Mouse (Mus musculus): ENCODE measurements around the gene Fam117a. TPM values are rescaled to one million over a fixed set of nuclear protein-coding genes. Genes with fewer than 3 reads are reported as not detected.

Fam117a gene
- polyA plus RNA-seq, 1 experiment from 2014 or later: 19.2 TPM

DNA sequence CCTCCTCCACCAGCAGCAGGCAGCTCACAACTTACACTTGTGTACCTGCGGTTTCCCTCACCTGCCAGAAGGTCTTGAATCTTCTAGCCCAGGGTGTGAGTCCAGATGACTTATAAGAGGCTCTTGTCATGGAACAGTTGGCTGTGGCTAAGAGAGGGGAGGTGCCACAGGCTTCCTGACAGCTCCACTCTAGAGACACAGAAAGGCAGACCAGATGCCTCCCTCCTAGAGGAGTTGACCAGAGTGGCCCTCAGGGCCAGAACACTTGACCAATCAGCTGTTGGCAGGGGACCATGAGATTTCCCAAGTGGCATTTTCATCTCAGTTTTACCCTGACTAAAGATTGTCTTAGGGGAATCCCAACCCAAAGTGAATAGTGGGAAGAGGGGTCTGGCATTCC, 44.3 kb downstream of the Fam117a start:
- no peak overlapping the region for H3K4me2 ChIP-seq
- no peaks in the 10 kb centered on the region for H3K9me3 ChIP-seq
- H3K4me1 ChIP-seq (replicated peaks): peaks cover 7% of the 10 kb centered on the region
- no peaks in the 10 kb centered on the region for H3K27me3 ChIP-seq
- 82% methylated on average over 1 of the region's 1 CpGs for WGBS
- H3K4me3 ChIP-seq (replicated peaks): no peak overlapping the region
- ATAC-seq (ENCODE audit: insufficient number of reproducible peaks, insufficient read depth, low FRiP score, low TSS enrichment, low read depth): no peak
- H3K36me3 ChIP-seq: peaks cover 58% of the 10 kb centered on the region
- no peak overlapping the region for H3K27ac ChIP-seq
- no peak overlapping the region for H3K9ac ChIP-seq (replicated peaks)

- Histone ChIP-seq H3K4me3 (replicated peaks) (no peak overlapping the region), H3K9me3 (no peaks in the 10 kb centered on the region), H3K4me1 (replicated peaks) (peaks cover 13% of the 10 kb centered on the region), H3K27ac (no peak overlapping the region), H3K27me3 (no peaks in the 10 kb centered on the region), H3K4me2 (no peak overlapping the region), H3K9ac (replicated peaks) (no peak overlapping the region), H3K36me3 (peaks cover 58% of the 10 kb centered on the region)
- 81% methylated on average over 5 of the region's 5 CpGs for WGBS
- ATAC-seq (ENCODE audit: insufficient number of reproducible peaks, insufficient read depth, low FRiP score, low TSS enrichment, low read depth): no peak
Observed at GRCm38 (mm10) chr11:95383331-95383986, 46.6 kb downstream of the Fam117a start.

- Histone ChIP-seq H3K36me3 (peaks cover 58% of the 10 kb centered on the region), H3K4me1 (replicated peaks) (peaks cover 13% of the 10 kb centered on the region), H3K4me3 (replicated peaks) (peak overlapping the region; percentile 85), H3K27ac (no peak overlapping the region), H3K9ac (replicated peaks) (no peak overlapping the region), H3K27me3 (no peaks in the 10 kb centered on the region), H3K4me2 (peak overlapping the region; percentile 42), H3K9me3 (no peaks in the 10 kb centered on the region)
- 40% methylated on average over 9 of the region's 9 CpGs for WGBS
- ATAC-seq (ENCODE audit: insufficient number of reproducible peaks, insufficient read depth, low FRiP score, low TSS enrichment, low read depth): no peak; the same call in 1 of the 2 replicates
Observed at GRCm38 (mm10) chr11:95384004-95384318, 47.1 kb downstream of the Fam117a start.

- WGBS: under 1% methylated on average over 42 of the region's 42 CpGs
- Histone ChIP-seq H3K4me1 (replicated peaks) (peaks cover 13% of the 10 kb centered on the region), H3K27me3 (no peaks in the 10 kb centered on the region), H3K9me3 (no peaks in the 10 kb centered on the region), H3K4me2 (peak within 1 kb of the TSS; percentile 62), H3K27ac (peak within 1 kb of the TSS; percentile 74), H3K36me3 (peaks cover 61% of the 10 kb centered on the region), H3K9ac (replicated peaks) (peak within 1 kb of the TSS; percentile 77), H3K4me3 (replicated peaks) (peak within 1 kb of the TSS; percentile 85)
- ATAC-seq (ENCODE audit: insufficient number of reproducible peaks, insufficient read depth, low FRiP score, low TSS enrichment, low read depth): peak; percentile 86
Observed at GRCm38 (mm10) chr11:95384319-95384972, 47.6 kb downstream of the Fam117a start, which contains the start of gene Slc35b1. Slc35b1 (plus strand) TSS chr11:95384692.

- no peak for ATAC-seq (ENCODE audit: insufficient number of reproducible peaks, insufficient read depth, low FRiP score, low TSS enrichment, low read depth)
- under 1% methylated on average over 14 of the region's 14 CpGs for WGBS
- peaks cover 61% of the 10 kb centered on the region for H3K36me3 ChIP-seq
Observed at GRCm38 (mm10) chr11:95384973-95385320, 48.1 kb downstream of the Fam117a start.

GRCm38 (mm10) chr11:95387354-95387753, 50.5 kb downstream of the Fam117a start:
- peaks cover 61% of the 10 kb centered on the region for H3K36me3 ChIP-seq
- no peak for ATAC-seq (ENCODE audit: insufficient number of reproducible peaks, insufficient read depth, low FRiP score, low TSS enrichment, low read depth)

More at GRCm38 (mm10) chr11:95384973-95385320, 48.1 kb downstream of the Fam117a start:
- Histone ChIP-seq H3K9me3 (no peaks in the 10 kb centered on the region), H3K4me1 (replicated peaks) (peaks cover 13% of the 10 kb centered on the region), H3K27ac (peak overlapping the region; percentile 74), H3K27me3 (no peaks in the 10 kb centered on the region), H3K4me3 (replicated peaks) (peak overlapping the region; percentile 85), H3K4me2 (peak overlapping the region; percentile 62), H3K9ac (replicated peaks) (peak overlapping the region; percentile 77)

GRCm38 (mm10) chr11:95389006-95389405, 52.2 kb downstream of the Fam117a start:
- no peak for ATAC-seq (ENCODE audit: insufficient number of reproducible peaks, insufficient read depth, low FRiP score, low TSS enrichment, low read depth)
- 79% methylated on average over 3 of the region's 3 CpGs for WGBS
- Histone ChIP-seq H3K4me3 (replicated peaks) (no peak overlapping the region), H3K4me2 (no peak overlapping the region), H3K9me3 (no peaks in the 10 kb centered on the region), H3K4me1 (replicated peaks) (peaks cover 13% of the 10 kb centered on the region), H3K9ac (replicated peaks) (no peak overlapping the region), H3K36me3 (peaks cover 63% of the 10 kb centered on the region), H3K27me3 (no peaks in the 10 kb centered on the region), H3K27ac (no peak overlapping the region)

More at GRCm38 (mm10) chr11:95387354-95387753, 50.5 kb downstream of the Fam117a start:
- Histone ChIP-seq H3K9ac (replicated peaks) (no peak overlapping the region), H3K9me3 (no peaks in the 10 kb centered on the region), H3K4me2 (no peak overlapping the region), H3K27ac (no peak overlapping the region), H3K27me3 (no peaks in the 10 kb centered on the region), H3K4me3 (replicated peaks) (no peak overlapping the region), H3K4me1 (replicated peaks) (peaks cover 13% of the 10 kb centered on the region)
- WGBS: 85% methylated on average over 7 of the region's 7 CpGs

DNA sequence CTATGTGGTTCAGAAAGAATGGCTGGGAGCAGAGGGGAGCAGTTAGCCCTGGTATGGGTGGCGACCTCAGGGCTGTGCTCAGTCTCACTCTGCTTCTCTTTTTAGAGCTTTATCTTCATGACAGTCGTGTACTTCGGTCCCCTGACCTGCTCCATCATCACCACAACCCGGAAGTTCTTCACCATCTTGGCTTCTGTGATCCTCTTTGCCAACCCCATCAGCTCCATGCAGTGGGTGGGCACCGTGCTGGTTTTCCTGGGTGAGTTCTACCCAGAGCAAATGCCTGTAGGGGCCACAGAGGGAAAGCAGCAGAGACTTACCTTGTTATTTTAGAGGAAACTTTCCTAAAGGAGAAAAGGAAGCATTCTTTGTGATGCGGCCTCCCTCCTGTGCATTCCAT, 53.6 kb downstream of the Fam117a start:
- Histone ChIP-seq H3K27me3 (no peaks in the 10 kb centered on the region), H3K4me3 (replicated peaks) (no peak overlapping the region), H3K4me2 (no peak overlapping the region), H3K27ac (no peak overlapping the region), H3K9me3 (no peaks in the 10 kb centered on the region), H3K4me1 (replicated peaks) (peaks cover 12% of the 10 kb centered on the region), H3K36me3 (peaks cover 63% of the 10 kb centered on the region), H3K9ac (replicated peaks) (no peak overlapping the region)
- 91% methylated on average over 6 of the region's 6 CpGs for whole genome bisulfite sequencing
- no peak for ATAC-seq (ENCODE audit: insufficient number of reproducible peaks, insufficient read depth, low FRiP score, low TSS enrichment, low read depth)

DNA sequence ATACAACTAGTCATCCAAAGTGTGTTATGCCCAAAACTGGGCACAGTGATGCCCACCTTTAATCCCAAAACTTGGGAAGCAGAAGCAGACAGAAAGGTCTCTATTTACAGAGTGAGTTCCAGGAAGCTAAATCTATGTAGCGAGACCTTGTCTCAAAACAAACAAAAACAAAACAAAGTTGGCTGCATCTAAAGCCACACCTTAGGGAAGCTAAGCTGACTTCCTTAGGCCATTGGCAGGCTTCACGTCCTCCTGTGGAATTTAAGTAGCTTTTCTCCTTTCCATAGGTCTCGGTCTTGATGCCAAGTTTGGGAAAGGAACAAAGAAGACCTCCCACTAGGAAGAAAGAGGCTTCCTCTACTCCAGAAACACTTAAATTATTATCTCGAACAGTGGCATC, 54.4 kb downstream of the Fam117a start:
- H3K4me1 ChIP-seq (replicated peaks): peaks cover 5% of the 10 kb centered on the region; the same call in 1 of the 2 replicates
- peaks cover 62% of the 10 kb centered on the region for H3K36me3 ChIP-seq
- no peak overlapping the region for H3K4me3 ChIP-seq (replicated peaks)
- no peaks in the 10 kb centered on the region for H3K9me3 ChIP-seq
- no peak for ATAC-seq (ENCODE audit: insufficient number of reproducible peaks, insufficient read depth, low FRiP score, low TSS enrichment, low read depth)
- H3K9ac ChIP-seq (replicated peaks): no peak overlapping the region
- H3K4me2 ChIP-seq: no peak overlapping the region
- no peak overlapping the region for H3K27ac ChIP-seq
- no peaks in the 10 kb centered on the region for H3K27me3 ChIP-seq
- WGBS: 79% methylated on average over 4 of the region's 4 CpGs

GRCm38 (mm10) chr11:95391743-95392142, 54.9 kb downstream of the Fam117a start:
- Histone ChIP-seq H3K27ac (peak overlapping the region; percentile 59; the same call in 1 of the 2 replicates), H3K9ac (replicated peaks) (no peak overlapping the region), H3K36me3 (peaks cover 56% of the 10 kb centered on the region), H3K27me3 (no peaks in the 10 kb centered on the region), H3K4me3 (replicated peaks) (no peak overlapping the region), H3K4me2 (no peak overlapping the region), H3K4me1 (replicated peaks) (no peaks in the 10 kb centered on the region; the same call in 1 of the 2 replicates), H3K9me3 (no peaks in the 10 kb centered on the region)
- 66% methylated on average over 5 of the region's 5 CpGs for WGBS
- ATAC-seq (ENCODE audit: insufficient number of reproducible peaks, insufficient read depth, low FRiP score, low TSS enrichment, low read depth): no peak

- 43% methylated on average over 7 of the region's 7 CpGs for WGBS
- Histone ChIP-seq H3K27me3 (no peaks in the 10 kb centered on the region), H3K4me1 (replicated peaks) (no peaks in the 10 kb centered on the region; the same call in 1 of the 2 replicates), H3K36me3 (peaks cover 51% of the 10 kb centered on the region), H3K4me3 (replicated peaks) (no peak overlapping the region), H3K9ac (replicated peaks) (no peak overlapping the region), H3K9me3 (no peaks in the 10 kb centered on the region), H3K27ac (peak overlapping the region; percentile 57; the same call in 1 of the 2 replicates), H3K4me2 (no peak overlapping the region)
- ATAC-seq (ENCODE audit: insufficient number of reproducible peaks, insufficient read depth, low FRiP score, low TSS enrichment, low read depth): no peak
Observed at GRCm38 (mm10) chr11:95392223-95392667, 55.4 kb downstream of the Fam117a start.
